Mouse (Mus musculus) testis, postnatal 10 days (tissue): ENCODE data around the gene Mmp23.

Experiments
- DNase-seq: peaks from one replicate; pipeline ENCODE4 v3.0.0; 2021; ENCODE audit warnings: low spot score

The Mmp23 gene

GRCm38 (mm10) chr4:155601091-155601996 lies 51.8 kb downstream of the Mmp23 start, which contains the start of gene Slc35e2:
Gene Slc35e2, plus strand, starts transcription at chr4:155601416.
- peak; percentile 98 for DNase-seq
